Mouse (Mus musculus): ENCODE data around the gene Oprm1. TPM values are rescaled to one million over a fixed set of nuclear protein-coding genes. Genes with fewer than 3 reads are reported as not detected.
"Not testable (repeated sequence)": the region's sequence is repeated elsewhere in the genome, so short reads cannot be mapped to it uniquely, and the experiment has no call there.

The Oprm1 gene
- total RNA-seq, 2 experiments from 2014 or later: 7.7 to 9.2 TPM

DNA sequence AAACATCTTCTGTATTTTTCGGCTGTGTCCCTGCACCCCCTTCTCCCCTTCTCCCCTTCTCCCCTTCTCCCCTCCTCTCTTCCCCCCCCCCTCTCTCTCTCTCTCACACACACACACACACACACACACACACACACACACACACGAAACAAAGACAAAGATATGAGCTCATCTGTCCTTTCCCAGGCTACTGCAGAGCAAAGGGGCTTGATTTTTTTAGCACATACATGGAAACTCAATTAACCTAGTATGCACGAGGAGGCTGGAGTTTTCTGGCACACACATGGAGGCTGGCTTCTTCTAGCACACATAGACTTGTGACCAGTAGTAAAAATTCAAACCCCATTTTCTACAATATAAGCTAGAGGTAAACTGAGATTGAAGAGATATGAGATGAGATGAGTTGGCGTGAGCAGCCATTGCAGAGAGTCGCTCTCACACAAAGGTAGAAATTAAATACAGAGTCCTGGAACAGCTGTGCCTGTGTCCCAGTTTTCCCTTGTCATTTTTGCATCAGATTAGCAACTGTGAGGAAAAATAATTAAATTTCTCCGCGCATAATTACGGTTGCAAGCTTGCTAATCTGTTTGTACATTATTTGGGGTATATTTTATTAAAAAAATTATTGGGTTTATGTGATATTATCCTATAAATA, 209.4 kb downstream of the Oprm1 start:
- DNase-seq: no peak

DNA sequence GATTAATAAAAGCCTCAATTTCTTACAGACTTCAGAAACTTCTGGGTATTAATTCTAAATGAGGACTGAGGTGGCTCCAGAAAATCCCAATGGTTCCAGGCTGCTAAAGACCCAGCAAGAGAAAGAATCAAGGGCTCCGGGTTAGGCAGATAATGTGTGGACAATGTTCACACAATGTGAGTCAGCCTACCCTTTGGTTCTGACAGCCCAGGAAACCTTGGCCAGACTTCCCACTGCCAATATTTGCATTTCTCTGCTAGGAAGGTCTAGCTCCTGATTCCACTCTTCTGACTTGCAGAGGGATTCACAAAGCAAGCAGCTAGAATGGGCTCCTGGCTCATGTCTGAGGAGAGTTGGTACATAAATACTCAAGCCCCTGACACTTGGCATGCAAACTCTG, 210.0 kb downstream of the Oprm1 start:
- intact Hi-C loops (cut with DNase I): no loop called here

More for the DNA sequence above, 209.4 kb downstream of the Oprm1 start:
- intact Hi-C loops (cut with DNase I): no loop called here

DNA sequence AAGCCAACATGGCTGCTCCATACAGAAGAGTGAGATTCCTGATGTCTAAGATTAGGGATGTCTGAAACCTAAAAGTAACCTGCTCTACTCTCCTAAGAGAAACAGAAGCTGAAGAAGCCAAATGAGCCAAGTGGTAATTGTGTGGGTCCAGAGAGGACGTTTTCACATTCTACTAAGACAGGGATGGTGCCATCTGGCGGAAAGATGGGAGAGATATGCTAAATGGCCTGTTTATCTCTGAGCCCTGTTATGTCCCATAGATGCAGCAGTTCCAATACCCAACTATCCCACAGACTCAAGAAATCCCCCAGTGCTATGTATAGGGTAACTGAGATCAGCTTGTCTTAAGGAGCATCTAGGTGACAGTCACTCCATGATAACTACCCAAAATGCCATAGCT, 219.5 kb downstream of the Oprm1 start:
- intact Hi-C loops (cut with DNase I): no loop called here
- DNase-seq: no peak

More for the DNA sequence above, 210.0 kb downstream of the Oprm1 start:
- no peak for DNase-seq

DNA sequence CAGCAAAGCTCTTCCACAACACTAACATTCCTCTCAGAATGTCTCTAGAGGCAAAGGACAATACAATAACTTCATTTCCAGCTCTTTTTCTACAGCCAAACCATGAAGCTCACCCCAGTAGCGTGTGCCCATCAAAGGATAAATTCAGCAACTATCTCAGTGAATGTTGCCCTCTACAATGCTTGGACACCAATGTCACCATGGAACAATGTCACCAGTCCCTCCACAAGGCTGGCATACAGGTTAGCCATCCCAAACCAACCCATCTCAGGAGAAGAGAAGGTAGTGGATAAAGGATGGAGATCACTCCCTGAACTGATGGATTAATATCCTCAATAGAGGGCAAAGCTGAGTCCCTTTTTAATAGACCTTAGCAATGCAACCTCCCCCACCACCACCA, 220.4 kb downstream of the Oprm1 start:
- intact Hi-C loops (cut with DNase I): no loop called here
- no peak for DNase-seq

DNA sequence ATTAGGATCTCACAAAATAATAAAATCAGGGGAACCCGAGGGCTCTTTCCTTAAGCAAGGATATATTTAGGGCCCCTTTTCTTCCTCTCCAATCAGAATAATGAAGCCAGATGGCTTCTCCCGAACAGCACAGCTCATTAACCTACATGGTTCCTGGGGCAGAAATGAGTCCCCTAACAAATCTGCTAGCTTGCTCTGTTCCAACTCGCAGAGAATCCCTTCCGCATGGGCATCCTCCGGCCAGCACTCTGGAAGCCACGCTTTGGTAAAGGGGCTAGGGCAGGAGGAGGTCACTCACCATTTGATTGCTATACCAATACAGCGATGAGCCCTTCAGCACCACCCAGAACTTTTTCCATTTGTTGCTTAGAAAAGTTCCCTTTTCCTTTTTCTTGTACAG, 220.9 kb downstream of the Oprm1 start:
- DNase-seq: peak; percentile 38
- intact Hi-C loops (cut with DNase I): no loop called here

DNA sequence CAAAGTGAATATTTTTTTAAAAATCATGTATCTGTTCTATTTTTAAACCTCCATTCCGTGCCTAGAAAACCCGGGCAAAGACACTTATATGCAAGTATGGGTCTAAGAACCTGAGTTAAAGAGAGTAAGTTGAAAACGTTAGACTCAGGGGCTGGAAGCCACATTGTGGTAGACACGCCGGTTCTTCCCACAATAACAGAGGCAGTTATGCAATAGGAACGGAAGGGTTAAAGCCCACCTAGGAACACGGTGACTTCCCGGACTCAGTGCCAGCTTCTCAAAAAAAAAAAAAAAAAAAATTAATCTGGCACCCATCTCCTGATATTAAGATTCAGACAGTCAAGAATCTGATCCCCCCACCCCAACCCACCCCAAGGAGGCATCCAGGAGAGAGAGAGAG, 221.5 kb downstream of the Oprm1 start:
- DNase-seq: no peak
- intact Hi-C loops (cut with DNase I): no loop called here

DNA sequence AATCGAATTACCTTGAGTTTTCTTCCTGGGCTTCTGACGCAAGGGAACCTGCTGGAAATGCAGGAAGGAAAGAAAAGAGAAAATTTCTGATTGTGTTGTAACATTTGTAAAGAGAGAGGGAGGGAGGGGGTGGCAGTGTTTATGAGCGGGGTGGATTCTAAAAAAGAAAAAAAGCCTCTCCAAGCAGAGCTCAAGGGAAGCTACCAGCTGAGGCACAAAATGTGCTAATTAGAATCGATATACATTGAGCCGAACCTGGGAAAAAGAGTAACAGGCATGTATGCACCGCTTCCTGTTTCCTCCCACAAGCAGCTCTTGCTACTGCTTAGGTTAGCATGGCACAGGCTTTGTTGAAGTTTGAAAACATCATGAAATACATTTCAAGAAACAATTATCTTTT, 221.9 kb downstream of the Oprm1 start:
- no peak for DNase-seq
- intact Hi-C loops (cut with DNase I): no loop called here

DNA sequence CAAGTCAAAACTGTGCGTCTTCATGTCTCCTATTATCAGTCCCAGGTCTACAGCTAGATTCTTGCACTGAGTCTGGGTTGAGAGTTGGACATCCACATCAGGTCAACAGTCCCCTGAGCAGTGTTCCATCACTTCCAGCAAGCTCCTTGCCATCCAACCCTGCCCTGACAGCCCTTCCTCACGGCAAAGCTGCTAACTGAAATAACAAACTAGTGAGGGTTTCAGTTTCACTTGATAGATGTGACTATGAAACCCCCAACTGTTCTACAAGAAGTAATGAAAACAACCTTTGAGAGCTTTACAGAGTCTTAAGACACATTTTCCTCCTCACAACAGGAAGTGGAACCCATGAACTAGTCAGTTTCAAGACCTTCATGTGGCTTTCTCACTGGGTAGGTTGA, 224.4 kb downstream of the Oprm1 start:
- intact Hi-C loops (cut with DNase I): no loop called here
- DNase-seq: no peak

DNA sequence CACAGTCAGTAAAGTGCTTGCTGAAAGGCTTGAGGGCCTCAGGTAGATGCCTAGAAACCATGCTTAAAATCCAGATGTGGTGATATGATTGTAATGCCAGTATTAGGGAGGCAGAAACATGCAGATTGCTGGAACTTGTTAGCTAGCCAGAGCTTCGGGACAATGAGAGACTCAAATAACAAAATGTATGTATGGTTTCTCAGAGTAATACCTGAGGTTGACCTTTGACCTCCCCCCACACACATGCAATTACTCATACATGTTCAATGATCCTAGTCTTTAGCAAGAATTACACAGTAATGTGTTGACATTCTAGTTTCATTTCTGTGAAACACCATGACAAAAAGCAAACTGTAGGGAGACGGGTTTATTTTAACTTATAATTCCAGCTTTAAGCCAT, 225.1 kb downstream of the Oprm1 start:
- intact Hi-C loops (cut with DNase I): no loop called here
- DNase-seq: no peak

DNA sequence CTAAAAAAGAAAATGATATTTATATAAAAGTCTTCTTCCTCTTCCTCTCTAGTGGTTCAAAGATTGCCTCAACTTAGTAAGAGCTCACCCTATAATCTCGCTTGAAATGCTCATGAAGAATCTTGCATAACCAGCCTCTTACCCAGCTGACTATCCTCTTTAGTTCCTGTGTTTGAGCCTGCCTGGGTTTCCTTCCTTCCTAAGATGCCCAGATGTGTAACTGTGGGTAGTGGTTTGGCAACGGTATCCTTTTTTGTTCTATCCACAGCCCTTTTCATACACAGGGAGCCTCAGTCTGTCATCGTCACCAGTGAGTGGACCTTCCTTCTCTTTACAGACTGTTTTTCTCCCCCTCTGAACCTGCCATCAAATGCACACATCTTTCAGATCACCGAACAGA, 227.9 kb downstream of the Oprm1 start:
- no peak for DNase-seq
- intact Hi-C loops (cut with DNase I): no loop called here

DNA sequence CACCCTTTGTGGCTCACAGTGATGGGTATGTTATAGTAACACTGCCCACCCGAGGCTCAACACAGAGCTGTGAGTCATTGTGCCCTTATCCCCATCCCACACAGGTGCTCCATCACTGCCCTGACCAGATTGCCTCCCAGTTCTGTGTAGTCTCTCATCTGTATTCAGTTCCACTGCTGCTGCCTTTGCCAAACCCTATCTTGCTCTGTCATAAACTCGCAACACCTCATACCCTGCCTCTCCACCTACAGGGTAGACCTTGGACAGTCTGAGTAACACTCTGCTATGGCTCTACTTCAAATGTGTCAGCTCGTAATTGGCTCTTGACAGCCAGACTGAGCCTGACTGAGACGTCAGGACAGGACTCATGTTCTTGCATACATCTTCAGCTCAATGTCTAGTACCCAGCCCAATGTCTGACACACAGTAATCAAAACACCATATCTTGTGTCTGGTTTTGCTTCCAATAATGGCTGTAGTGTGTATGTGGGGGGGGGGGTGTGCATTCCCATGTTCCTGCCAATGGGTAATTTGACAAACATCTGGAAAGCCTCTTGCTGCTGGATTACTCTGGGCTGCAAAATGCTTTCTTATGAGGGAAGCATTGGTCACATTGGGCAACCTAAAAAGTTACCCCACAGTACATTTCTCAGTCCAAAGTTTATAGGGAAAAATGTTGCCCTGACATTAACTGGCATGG, 229.2 kb downstream of the Oprm1 start:
- DNase-seq: no peak
- intact Hi-C loops (cut with DNase I): no loop called here

DNA sequence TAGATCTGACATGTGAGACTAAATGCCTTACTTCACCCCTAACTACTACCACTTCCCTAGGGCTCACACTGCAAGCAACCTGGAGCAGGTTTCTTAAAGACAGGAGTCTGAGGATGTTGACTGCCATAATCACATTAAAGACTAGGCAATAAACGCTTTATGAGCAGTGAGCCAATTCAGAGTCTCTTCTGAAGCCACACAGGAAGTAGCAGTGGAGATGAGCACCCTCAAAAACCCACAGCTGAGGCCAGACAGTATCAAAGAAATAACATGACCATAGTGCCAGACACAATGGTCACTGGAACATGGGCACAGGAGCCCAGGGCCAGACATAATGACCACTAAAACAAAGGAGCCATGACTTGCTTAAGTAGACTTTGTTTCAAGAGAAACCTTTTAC, 230.2 kb downstream of the Oprm1 start:
- no peak for DNase-seq
- intact Hi-C loops (cut with DNase I): no loop called here

DNA sequence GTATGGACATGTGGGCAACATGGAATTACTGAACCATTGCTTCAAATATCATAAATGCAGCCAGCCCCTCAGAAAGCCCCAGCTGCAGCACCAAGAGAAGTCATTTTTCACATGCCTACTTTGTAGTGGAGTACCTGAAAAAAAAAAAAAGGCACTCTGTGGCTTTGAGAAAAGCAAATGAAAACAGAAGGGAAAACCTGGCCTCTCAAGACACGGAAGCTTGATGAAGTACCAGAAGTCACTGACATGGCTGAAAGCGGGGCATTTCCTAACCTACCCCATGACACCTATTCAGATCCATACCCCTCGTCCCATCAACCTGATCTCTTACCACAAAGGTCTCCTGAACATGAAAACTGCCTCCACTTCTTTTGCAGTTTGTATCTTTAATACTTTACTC, 238.6 kb downstream of the Oprm1 start:
- no peak for DNase-seq
- intact Hi-C loops (cut with DNase I): no loop called here

DNA sequence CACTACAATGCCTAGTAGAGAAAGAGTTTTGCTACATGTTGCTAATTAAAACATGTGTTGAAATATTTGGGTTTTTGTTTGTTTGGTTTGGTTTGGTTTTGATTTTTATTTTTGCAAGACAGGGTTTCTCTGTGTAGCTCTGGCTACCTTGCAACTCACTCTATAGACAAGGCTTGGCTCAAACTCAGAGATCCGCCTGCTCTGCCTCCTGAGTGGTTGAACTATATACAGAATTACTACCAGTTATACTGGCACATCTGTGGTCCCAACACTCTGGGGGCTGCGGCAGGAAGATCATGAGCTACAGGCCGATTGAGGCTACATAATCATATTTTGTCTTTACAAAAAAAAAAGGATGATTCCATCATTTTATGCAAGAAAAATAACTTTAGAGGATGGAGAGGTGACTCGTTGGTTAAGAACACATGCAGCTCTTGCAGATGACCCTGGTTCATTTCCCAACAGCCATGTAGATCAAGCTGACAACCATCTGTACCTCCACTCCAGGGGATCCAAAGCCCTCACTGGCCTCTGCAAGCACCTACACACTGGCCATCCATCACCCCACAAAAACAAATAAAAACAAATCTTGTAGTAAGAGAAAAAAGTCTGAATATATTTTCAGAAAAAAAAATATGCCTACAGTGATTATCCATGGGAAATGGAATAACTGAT, 240.4 kb downstream of the Oprm1 start:
- intact Hi-C loops (cut with DNase I): no loop called here
- DNase-seq: peak; percentile 40

DNA sequence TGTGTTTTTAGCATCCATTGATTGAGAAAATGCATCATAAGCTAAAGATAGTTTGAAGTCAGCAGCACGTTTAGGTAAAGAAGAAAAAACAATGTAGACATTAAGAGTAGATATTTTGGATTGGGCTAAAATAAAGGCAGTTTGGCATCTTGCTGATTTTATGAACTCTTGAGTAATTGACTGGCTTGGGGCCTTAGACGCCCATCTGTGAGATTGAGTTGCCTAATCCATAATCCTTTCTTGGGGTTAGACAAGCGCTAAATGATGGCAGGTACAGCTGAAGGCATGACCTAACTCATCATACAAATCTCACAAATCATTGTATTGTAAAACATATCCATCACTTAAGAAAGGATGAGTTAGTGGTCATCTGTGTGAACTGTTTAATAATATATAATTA, 241.0 kb downstream of the Oprm1 start:
- intact Hi-C loops (cut with DNase I): no loop called here
- DNase-seq: no peak

DNA sequence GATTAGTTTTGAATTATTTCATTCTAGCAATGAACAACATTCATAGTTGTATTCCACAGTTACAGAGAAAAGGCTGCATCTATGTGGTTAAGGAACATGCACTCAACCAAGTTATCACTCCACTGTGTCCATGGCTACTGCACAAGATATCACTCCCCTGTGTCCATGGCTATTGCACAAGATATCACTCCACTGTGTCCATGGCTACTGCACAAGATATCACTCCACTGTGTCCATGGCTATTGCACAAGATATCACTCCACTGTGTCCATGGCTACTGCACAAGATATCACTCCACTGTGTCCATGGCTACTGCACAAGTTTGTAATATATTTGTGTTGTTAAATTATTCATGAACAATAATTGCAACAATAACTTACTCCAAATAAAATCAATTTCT, 245.6 kb downstream of the Oprm1 start:
- intact Hi-C loops (cut with DNase I); DNase-seq: not testable (repeated sequence)

DNA sequence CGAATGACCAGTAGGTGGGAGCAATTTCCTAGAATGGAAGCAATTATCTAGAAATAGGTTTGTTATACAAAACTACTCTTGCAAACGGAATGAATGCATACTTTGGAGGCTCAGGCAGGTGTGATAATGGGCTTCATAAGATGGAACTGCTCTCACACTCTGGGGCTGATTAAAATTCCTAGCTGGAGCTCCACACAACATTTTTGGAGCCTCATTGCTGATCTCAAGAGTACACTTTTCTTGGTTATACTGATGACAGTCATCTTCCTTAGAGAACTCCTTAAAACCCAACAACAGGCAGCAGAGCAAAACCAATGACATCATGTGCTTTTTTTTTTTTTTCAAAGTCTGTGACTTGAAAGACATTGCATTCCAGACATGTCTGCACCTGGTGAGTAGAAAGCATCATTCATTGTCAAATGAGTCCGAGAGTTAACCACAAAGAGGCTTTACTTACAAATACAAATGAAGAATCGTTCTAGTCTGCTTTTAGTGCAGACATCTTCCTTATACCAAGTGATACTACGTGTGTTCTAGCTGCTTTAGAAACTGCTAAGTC, 246.8 kb downstream of the Oprm1 start:
- DNase-seq: no peak
- intact Hi-C loops (cut with DNase I): no loop called here

DNA sequence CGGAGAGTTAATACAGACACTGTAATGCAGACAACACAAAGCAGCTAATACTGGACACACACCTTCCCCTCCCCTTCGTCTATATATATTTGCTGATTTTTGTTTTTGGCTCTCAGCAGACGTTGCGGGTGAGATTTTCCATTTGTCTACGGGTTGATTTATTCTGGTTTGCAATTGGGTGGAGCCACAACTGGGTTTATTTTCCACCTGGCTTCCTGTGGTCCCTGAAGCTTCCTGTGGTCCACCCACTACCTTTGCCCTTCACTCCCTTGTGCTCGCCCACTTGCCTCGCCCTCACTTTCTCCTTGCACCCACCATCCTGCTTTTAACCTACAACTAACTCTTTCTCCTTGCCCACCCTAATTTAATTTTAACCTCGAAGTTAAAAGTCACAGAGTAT, 252.2 kb downstream of the Oprm1 start:
- no peak for DNase-seq
- intact Hi-C loops (cut with DNase I): loop anchor here (10.0 kb wide), 1 partner anchor 126 kb away; no protein-coding TSS in a partner anchor

DNA sequence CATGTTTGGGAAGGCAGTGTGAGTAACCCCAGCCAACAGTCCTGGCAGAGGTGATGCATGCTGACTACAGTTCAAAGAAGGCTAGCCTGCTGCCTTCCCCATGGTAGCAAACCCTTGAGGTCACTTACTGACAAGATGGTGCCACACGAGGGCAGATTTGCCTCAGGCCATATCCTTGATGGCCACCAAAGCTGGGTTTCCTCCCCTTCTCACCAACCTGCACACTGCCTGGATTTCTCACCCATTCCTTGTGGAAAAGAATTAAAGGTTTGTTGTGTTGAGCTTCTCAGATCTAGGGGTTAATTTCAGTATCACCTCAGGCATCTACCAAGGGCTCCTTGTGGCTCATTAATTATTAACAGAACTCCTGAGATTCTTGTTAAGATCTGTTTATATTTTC, 256.9 kb downstream of the Oprm1 start:
- DNase-seq: no peak
- intact Hi-C loops (cut with DNase I): loop anchor here (10.0 kb wide), 1 partner anchor 130 kb away; no protein-coding TSS in a partner anchor

DNA sequence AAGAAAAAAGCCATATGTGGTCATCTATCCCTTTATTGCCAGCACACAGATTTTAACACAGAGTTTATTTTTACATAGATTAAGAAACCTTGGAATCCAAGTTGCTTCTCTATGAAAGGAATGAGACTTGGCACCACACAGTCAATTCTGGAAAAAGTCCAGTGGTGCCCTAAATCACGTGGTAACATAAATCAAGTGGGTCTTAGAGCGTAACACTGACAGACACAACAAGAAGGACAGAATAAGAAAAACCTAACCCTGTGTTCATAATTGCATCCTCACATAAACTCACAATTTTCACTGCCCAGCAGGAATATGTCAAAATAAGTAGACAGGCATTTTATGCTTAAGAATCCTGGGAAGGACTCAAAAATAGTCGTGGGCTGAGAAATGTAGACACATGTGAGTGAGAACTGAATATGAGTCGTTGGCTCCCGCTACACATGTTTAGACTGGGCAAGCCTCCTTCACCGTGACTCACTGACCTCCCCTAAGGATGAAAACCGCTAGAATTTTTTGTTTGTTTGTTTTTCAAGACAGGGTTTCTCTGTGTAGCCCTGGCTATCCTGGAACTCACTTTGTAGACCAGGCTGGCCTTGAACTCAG, 261.6 kb downstream of the Oprm1 start:
- DNase-seq: no peak
- intact Hi-C loops (cut with DNase I): loop anchor here (10.0 kb wide), 1 partner anchor 135 kb away; no protein-coding TSS in a partner anchor

DNA sequence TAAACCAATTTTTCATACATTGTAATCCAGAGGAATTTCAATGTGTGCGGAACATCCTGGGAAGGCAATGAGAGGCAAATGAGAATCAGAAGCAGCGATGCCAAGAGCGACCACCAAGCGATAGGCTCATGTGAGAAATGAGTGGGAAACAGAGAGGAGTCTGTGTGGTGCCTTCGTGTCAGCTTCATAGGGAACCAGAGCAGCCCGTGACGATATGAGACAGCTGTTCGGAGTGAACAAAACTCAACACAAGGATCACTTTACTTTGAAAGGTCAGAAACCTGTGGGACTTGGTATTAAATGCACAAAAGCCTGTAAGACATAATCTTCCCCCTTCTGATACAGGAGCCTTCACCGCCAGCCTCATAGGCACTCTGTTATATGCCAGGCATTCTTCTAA, 262.2 kb downstream of the Oprm1 start:
- no peak for DNase-seq
- intact Hi-C loops (cut with DNase I): no loop called here
